Mouse (Mus musculus) hindbrain, embryonic 13.5 days (tissue): Measurements from ENCODE around the gene Vapb. TPM values are rescaled to one million over a fixed set of nuclear protein-coding genes. Genes with fewer than 3 reads are reported as not detected.

Experiments used
- ATAC-seq: fragments of 200-750 bp; cut with Nextera tagmentation; 2 replicates; pipeline ENCODE4 v1.8.0; 2017; ENCODE audit warnings: moderate TSS enrichment; ENCODE audit not compliant: low FRiP score
- H3K27ac ChIP-seq: fragments of 300-500 bp; sonication (generic); 2 replicates; pipeline ENCODE4 v1.5.1; 2015; ENCODE audit warnings: inconsistent platforms, mild to moderate bottlenecking, moderate library complexity
- H3K27me3 ChIP-seq: fragments of 300-500 bp; sonication (generic); 2 replicates; pipeline ENCODE4 v1.6.1; 2015; ENCODE audit warnings: mild to moderate bottlenecking, inconsistent platforms
- H3K36me3 ChIP-seq: fragments of 300-500 bp; sonication (generic); 2 replicates; pipeline ENCODE4 v1.6.1; 2015; ENCODE audit warnings: mild to moderate bottlenecking, inconsistent platforms
- H3K4me1 ChIP-seq: fragments of 300-500 bp; sonication (generic); replicated peaks from 2 replicates; pipeline ENCODE4 v1.6.1; 2015; ENCODE audit warnings: inconsistent platforms
- H3K4me2 ChIP-seq: fragments of 300-500 bp; sonication (generic); 2 replicates; pipeline ENCODE4 v1.6.1; 2015; ENCODE audit warnings: inconsistent platforms, mild to moderate bottlenecking, moderate library complexity
- H3K4me3 ChIP-seq: fragments of 300-500 bp; sonication (generic); 2 replicates; pipeline ENCODE4 v1.5.1; 2015; ENCODE audit warnings: mild to moderate bottlenecking, inconsistent platforms
- H3K9ac ChIP-seq: fragments of 300-500 bp; sonication (generic); 2 replicates; pipeline ENCODE4 v1.6.1; 2015; ENCODE audit warnings: mild to moderate bottlenecking, inconsistent platforms
- H3K9me3 ChIP-seq: fragments of 300-500 bp; sonication (generic); 2 replicates; pipeline ENCODE4 v1.6.1; 2016; ENCODE audit warnings: inconsistent platforms
- WGBS: fragments of 180-500 bp; shearing (Covaris S2); methylation state at CpG from one replicate; pipeline ENCODE4 v1.1.7; 2015; 5-methylcytosine and 5-hydroxymethylcytosine counted together
- microRNA-seq: library from miRNA; unstranded; fragments of <30 nt; microRNA quantifications from one replicate; pipeline ENCODE4, GENCODE M21; 2016
- polyA plus RNA-seq: library from polyadenylated mRNA; unstranded; fragments of >200 nt; fragmentation: Nextera tagmentation; extraction: Ambion mirVana; gene quantifications from 2 replicates; pipeline ENCODE4 v1.2.1, GENCODE M21; 2015

The Vapb gene
- polyA plus RNA-seq, 1 experiment from 2014 or later, result 13.3 TPM

DNA sequence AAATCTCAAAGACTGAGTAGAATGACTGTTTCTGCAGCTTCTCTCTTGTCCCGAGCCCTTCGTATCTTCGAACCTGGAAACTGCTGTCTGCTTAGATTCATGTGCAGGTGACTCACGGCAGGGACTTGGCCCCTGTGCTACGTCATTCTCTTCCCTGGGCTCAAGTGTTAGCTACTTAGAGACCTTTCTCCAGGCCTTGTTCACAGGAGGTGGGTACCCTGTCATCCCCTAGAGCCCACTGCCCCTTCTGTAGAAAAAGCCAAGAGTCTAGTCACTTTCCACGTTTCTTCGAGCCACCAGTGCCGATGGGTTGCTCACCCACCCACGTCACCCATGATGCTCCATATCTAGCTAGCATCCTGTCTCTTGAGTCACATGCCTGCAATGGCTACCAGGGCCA lies 89.9 kb downstream of the Vapb start:
- H3K4me3 ChIP-seq, result no peak overlapping the region
- no peaks in the 10 kb centered on the region for H3K4me1 ChIP-seq
- no peak overlapping the region for H3K9ac ChIP-seq
- H3K9me3 ChIP-seq, result 0 out of 2 replicates have a peak, but pooled peaks cover 3% of the 10 kb centered on the region
- ATAC-seq, result no peak
- no peaks in the 10 kb centered on the region for H3K36me3 ChIP-seq
- WGBS, result 97% methylated on average over 9 of the region's 9 CpGs
- no peak overlapping the region for H3K4me2 ChIP-seq
- no peaks in the 10 kb centered on the region for H3K27me3 ChIP-seq
- no peak overlapping the region for H3K27ac ChIP-seq

DNA sequence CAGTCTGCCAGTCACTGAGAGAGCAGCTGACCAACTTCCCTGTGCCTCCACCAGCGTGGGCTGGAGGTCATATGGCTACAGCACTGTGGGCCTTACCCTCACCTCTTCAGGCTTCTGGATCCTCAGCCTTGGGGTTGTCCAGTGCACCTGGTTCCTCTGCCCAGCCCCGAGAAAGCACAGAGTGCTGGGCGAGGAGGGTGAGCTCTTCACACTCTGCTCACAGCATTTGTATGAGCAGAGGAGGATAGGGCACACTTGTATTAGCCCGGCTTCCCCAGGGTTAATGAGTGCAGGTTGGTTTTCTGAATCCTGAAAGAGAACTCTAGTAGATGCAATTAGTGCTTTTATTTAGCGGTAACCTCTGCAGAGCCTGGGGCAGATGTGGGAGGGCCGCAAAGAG lies 90.8 kb downstream of the Vapb start:
- Histone ChIP-seq H3K9ac (no peak overlapping the region), H3K9me3 (0 out of 2 replicates have a peak, but pooled peaks cover 3% of the 10 kb centered on the region), H3K4me1 (no peaks in the 10 kb centered on the region), H3K4me3 (no peak overlapping the region), H3K36me3 (no peaks in the 10 kb centered on the region), H3K27ac (no peak overlapping the region), H3K27me3 (no peaks in the 10 kb centered on the region), H3K4me2 (no peak overlapping the region)
- no peak for ATAC-seq
- 80% methylated on average over 6 of the region's 6 CpGs for WGBS

DNA sequence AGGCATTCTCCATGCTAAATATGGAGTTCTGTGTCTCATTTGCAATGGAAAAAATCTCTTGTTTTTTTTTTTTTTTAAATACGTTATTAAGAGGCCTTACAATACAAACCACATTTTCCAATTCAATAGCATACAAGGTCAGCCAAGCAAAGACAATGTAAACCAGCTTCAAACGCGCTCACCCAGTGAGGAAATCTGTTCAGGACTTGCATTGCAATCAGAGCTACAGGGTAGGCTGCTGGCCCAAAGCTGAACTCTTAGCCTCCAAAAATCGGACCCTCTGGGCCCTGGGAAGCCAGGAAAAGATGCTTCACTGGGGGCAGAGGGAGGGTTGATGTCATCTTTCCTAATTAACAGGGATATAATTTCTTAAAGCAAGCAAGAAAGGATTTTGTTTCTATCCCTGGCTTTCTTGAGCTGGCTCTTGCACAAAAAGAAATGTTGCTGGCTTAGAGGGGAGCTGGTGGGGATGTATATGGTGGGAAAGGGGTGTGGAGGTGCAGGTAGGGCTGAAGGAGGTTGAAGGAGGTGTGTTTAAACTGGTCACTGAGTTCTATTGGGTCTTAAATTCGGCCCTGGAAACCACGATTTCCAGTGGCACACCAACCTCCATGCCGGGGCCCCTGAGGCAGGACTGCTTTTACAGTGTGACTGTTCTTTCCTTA lies 95.6 kb downstream of the Vapb start:
- no peaks in the 10 kb centered on the region for H3K4me1 ChIP-seq
- no peak overlapping the region for H3K4me3 ChIP-seq
- no peaks in the 10 kb centered on the region for H3K36me3 ChIP-seq
- WGBS, result 79% methylated on average over 7 of the region's 7 CpGs
- 0 out of 2 replicates have a peak, but pooled peaks cover 3% of the 10 kb centered on the region for H3K9me3 ChIP-seq
- no peak for ATAC-seq
- H3K27me3 ChIP-seq, result no peaks in the 10 kb centered on the region
- no peak overlapping the region for H3K4me2 ChIP-seq
- no peak overlapping the region for H3K9ac ChIP-seq
- H3K27ac ChIP-seq, result no peak overlapping the region

Small RNA genes within 50 kb of the gene (microRNA-seq; reads per million reads assigned to microRNA genes)
- not detected for gene Mir6340

Other genes with a start within 250 kb of the Vapb start
- gene 1700021F07Rik, start 214.9 kb upstream of the Vapb start, polyA plus RNA-seq, result not detected in 2 replicates
- not detected in 2 replicates for gene Ankrd60, start 159.1 kb upstream of the Vapb start, polyA plus RNA-seq
- 34.7 and 36.8 TPM in 2 replicates for gene Rab22a, start 77.8 kb upstream of the Vapb start, polyA plus RNA-seq
- gene 1700010B08Rik, start 18.1 kb upstream of the Vapb start, polyA plus RNA-seq, result not detected in 2 replicates